Mouse (Mus musculus): Measurements from ENCODE around the gene Ulk3.
A peak's percentile ranks its signal among the peaks of the same experiment; 100 is the strongest.

Ulk3 gene

GRCm38 (mm10) chr9:57589224-57590126 is at the start of gene Ulk3:
Ulk3 (plus strand) TSS chr9:57589452.
- DNase-seq (ENCODE audit: low spot score), result peak; percentile 74

GRCm38 (mm10) chr9:57539550-57539949 is 49.7 kb upstream of the Ulk3 start:
- DNase-seq (ENCODE audit: low spot score), result no peak

GRCm38 (mm10) chr9:57541312-57541711 is 47.9 kb upstream of the Ulk3 start:
- DNase-seq (ENCODE audit: low spot score), result peak; percentile 83

GRCm38 (mm10) chr9:57543951-57544350 is 45.3 kb upstream of the Ulk3 start:
- no peak for DNase-seq (ENCODE audit: low spot score)

DNA sequence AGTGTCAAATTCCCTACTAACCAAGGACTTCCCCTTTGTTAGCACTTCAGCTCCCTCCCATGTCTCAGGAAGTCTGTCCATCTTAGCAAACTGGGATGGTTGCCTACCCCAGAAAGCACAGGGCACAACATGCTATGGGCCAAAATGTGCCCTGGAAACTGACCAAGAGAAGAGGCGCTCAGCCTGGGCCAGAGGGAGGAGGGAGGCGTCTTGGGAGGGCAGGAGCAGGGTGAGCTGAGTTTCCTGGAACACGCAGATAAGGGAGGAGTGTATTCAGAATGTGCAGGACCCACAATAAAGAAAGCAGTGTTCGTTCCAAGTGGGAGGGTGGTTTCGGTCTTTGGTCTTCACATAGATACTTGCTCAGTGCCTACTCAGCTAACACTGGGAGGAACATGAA is 42.0 kb upstream of the Ulk3 start:
- peak; percentile 93 for DNase-seq (ENCODE audit: low spot score)

DNA sequence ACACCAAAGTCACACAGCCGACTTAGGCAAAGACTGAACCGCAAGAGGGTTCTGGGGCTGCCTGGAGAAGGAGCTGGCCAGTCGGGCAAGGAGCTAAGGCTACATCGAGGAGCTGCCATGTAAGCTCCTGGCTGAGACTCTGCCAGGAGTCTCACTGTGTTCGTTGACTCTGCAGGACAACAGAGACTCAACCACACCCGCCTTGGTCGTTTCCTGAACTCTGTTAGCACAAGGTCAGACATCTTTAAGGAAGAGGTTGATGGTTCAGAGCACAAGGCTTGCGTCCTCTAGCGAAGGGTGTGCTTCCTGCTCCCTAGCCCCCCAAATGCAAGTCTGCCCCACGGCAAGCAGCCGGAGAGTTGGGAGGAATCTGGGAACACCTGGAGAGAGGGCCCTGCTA is 41.4 kb upstream of the Ulk3 start:
- DNase-seq (ENCODE audit: low spot score), result no peak

GRCm38 (mm10) chr9:57549186-57549585 is 40.1 kb upstream of the Ulk3 start:
- no peak for DNase-seq (ENCODE audit: low spot score)

DNA sequence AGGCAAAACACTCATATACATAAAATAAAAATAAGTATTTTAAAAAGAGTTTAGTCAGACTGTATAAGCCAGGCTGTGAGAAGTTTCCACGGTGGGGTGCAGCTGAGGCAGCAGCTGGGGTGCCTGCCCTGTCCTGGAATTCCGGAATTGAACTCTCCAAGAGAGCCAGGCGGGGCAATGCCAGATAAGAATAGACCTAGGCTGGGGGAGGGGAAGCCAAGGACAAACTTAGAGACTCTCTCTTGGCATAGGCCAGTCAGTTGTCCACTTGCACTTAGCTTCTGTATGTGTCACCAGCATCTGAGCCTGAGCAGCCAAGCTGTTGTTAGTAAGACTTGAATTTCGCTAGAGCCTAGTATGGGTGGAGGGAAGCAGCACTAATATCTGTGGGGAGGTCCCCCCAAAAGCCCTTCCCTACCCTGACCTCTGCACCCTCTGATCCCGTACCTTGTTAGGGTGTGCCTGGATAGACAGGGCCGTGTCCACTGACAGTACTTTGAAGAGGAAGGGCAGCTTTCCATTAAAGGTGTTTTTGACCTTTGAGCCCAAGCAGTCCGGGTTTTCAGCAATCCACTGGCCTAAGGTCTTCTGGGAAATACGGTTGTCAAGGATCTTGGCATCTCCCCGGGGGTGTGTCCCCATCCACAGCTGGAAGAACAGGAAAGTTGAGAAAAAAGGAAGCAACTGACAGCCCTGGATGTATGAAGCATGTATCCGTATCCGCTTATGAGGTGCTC is 39.0 kb upstream of the Ulk3 start:
- no peak for DNase-seq (ENCODE audit: low spot score)

DNA sequence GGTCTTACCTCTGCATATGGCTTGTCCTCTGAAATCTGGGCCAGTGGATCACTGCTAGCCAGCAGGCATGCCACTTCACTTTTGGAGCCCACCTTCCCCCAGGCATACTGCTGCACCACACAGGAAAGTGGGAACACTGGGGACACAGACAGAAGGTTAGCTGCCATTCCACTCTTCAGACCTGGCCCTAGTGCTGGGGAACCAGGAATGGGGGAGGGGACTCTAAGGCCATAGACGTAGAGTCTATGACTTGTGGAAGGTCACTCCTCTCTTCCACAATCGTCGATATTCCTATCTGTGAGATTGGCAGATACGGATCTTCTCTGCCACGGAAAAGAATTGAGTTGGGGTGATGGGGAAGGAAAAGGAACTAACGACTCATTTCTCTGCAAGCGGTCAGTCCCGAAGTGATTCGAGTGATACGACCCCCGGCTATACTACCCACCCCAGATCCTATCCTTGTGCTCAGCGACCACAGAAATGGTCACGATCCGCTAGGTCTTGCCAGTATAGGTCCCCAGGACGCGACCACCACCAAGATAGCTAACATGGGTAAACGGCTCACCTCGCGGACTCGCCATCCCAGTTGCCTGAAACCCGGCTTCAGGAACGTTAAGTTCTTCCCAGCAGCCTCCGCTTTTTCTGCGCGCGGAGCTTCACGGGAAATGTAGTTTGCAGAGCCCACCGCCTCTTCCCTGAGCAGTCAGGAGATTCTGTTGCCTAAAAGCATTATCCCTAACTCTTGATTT is 36.9 kb upstream of the Ulk3 start, which contains the start of gene Mpi:
TSS of gene Mpi (minus strand) at position 625 of the 749 bp plus-strand sequence.
- peak; percentile 68 for DNase-seq (ENCODE audit: low spot score)

- no peak for DNase-seq (ENCODE audit: low spot score)
These were observed 36.1 kb upstream of the Ulk3 start for GRCm38 (mm10) chr9:57553119-57553518.

GRCm38 (mm10) chr9:57554753-57555152 is 34.5 kb upstream of the Ulk3 start:
- no peak for DNase-seq (ENCODE audit: low spot score)

DNA sequence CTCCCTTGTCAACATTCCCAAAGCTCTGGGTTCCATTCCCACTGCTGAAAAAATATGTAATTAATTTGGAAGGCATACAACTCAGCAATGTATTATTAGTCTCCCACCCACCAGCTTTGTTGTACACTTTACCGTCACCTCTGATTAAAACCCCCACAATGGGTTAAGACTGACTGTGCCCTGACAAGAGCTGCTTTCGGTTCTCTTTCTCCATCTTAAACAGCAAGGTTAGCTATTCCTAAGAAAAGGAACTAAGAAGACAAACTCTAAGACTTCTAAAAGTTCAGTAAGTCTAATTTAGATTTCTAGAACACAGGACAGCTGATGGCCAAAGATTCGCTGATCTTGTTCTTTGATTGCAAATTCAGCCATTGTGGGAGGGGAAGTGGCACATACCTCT is 32.0 kb upstream of the Ulk3 start:
- DNase-seq (ENCODE audit: low spot score), result no peak

DNA sequence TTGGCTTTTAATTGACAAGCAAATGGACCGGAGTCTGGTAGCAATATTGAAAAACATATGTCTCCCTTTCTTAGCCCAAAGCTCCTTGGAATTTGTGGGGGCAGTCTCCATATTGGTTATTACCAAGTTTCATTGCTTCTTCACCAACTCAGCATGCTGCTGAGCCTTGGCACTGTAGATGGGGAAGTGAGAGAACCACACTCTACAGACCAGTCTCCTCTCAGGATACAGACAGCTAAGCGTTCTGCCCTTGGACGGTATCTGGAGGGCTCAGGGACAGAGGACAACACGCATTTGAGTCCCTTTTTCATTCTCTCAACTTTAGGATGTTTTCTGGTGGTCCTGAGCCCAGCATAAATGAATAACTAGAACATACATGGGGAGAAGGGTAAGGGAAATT is 30.6 kb upstream of the Ulk3 start:
- no peak for DNase-seq (ENCODE audit: low spot score)

GRCm38 (mm10) chr9:57559568-57559967 is 29.7 kb upstream of the Ulk3 start:
- DNase-seq (ENCODE audit: low spot score), result no peak

DNA sequence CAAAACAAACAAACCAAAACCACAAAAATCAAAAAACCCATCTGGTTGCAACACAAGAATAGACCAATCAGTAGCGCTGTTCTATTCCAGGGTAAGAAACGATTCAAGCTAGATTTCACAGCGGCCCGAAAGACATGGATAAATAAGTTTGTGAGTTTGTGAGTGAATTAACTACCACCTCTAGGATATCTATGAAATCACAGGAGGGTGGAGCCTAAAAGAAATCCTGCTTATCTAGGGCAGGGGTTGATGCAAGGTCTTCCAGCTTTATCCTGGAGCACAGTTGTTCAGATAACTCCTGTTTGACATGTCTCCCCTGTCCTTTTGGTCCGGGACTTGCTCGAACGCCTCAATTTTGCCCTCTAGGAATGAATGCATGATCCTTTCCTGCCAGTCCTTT is 29.0 kb upstream of the Ulk3 start:
- DNase-seq (ENCODE audit: low spot score), result no peak

GRCm38 (mm10) chr9:57560861-57561710 is 28.2 kb upstream of the Ulk3 start, which contains the start of gene Scamp2:
Scamp2 (plus strand) TSS chr9:57560943.
- peak; percentile 93 for DNase-seq (ENCODE audit: low spot score)

GRCm38 (mm10) chr9:57561711-57562099 is 27.5 kb upstream of the Ulk3 start:
- no peak for DNase-seq (ENCODE audit: low spot score)

- no peak for DNase-seq (ENCODE audit: low spot score)
These were observed 26.3 kb upstream of the Ulk3 start for GRCm38 (mm10) chr9:57562896-57563372.

GRCm38 (mm10) chr9:57564609-57565008 is 24.6 kb upstream of the Ulk3 start:
- DNase-seq (ENCODE audit: low spot score), result no peak

DNA sequence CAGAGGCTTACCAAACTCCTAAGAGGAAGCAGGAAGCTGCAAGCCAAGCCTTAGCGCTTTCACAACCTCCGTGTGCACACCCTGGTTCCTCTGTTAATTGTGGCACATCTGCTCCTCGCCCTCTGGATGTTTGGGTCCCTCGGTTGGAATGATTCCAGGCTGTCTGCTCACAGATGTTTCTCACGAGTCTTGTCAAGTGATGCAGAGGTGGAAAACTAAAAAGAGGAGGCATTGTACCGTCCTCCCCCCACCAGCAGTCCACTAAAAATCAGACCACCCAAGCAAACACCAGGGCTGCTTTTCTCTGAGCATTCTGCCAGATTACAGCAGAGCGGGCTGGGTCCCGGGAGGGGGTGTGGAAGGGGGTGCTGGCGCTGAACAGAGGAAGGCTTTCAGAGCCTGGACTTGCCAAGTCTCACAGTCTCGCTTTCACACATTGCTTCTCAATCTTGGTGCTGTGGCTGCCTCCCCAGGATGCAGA is 23.5 kb upstream of the Ulk3 start:
- peak; percentile 48 for DNase-seq (ENCODE audit: low spot score)

GRCm38 (mm10) chr9:57566846-57567245 is 22.4 kb upstream of the Ulk3 start:
- DNase-seq (ENCODE audit: low spot score), result no peak

Measured in adipocyte (in vitro differentiated cells).